Mouse (Mus musculus) liver, embryonic 14.5 days (tissue): ENCODE data around the gene Hspb11.

Experiments used
- CTCF ChIP-seq: IDR thresholded peaks from 2 replicates; pipeline ENCODE4 v1.5.1; 2016; ENCODE audit warnings: antibody characterized with exemption, low read depth, control low read depth
- EP300 ChIP-seq: IDR thresholded peaks from 2 replicates; pipeline ENCODE4 v1.6.1; 2016; ENCODE audit warnings: antibody characterized with exemption, low read depth

GRCm38 (mm10) chr4:107249471-107249870 is 3.9 kb upstream of the Hspb11 start:
- TF ChIP-seq CTCF, result no peak
- TF ChIP-seq EP300, result no peak
